Mouse (Mus musculus) liver, adult 2 months (tissue): ENCODE results near the gene Camk2b. TPM values are rescaled to one million over a fixed set of nuclear protein-coding genes. Genes with fewer than 3 reads are reported as not detected.
A peak's percentile ranks its signal among the peaks of the same experiment; 100 is the strongest.

Source experiments
- DNase-seq: peaks from one replicate; pipeline ENCODE4 v3.0.0-alpha.2; 2011; ENCODE audit warnings: low read depth, low spot score; ENCODE audit errors: extremely low read depth
- H3K27ac ChIP-seq: fragments of 200-500 bp; replicated peaks from 2 replicates; pipeline ENCODE4 v1.5.1; 2012; ENCODE audit warnings: low read depth, mild to moderate bottlenecking, control low read depth, inconsistent platforms, low read length; ENCODE audit not compliant: insufficient read depth
- H3K27me3 ChIP-seq: fragments of 200-500 bp; 2 replicates; pipeline ENCODE4 v1.6.1; 2012; ENCODE audit warnings: mild to moderate bottlenecking, moderate library complexity, low read length, inconsistent platforms; ENCODE audit not compliant: control insufficient read depth, insufficient read depth
- H3K36me3 ChIP-seq: fragments of 200-500 bp; 2 replicates; pipeline ENCODE4 v1.6.1; 2012; ENCODE audit warnings: low read length, inconsistent platforms; ENCODE audit not compliant: control insufficient read depth, insufficient read depth
- H3K4me1 ChIP-seq: fragments of 200-500 bp; 2 replicates; pipeline ENCODE4 v1.6.1; 2011; ENCODE audit warnings: low read length; ENCODE audit not compliant: control insufficient read depth, insufficient read depth
- H3K4me3 ChIP-seq: fragments of 200-500 bp; 2 replicates; pipeline ENCODE4 v1.5.1; 2011; ENCODE audit warnings: low read depth, mild to moderate bottlenecking, control low read depth, low read length, moderate library complexity; ENCODE audit not compliant: insufficient read depth
- H3K79me2 ChIP-seq: fragments of 200-500 bp; 2 replicates; pipeline ENCODE4 v1.6.1; 2012; ENCODE audit warnings: inconsistent platforms, mild to moderate bottlenecking, low read length, moderate library complexity; ENCODE audit not compliant: control insufficient read depth, insufficient read depth
- H3K9ac ChIP-seq: fragments of 200-500 bp; 2 replicates; pipeline ENCODE4 v1.6.1; 2012; ENCODE audit warnings: low read depth, mild to moderate bottlenecking, control low read depth, inconsistent platforms, low read length
- CTCF ChIP-seq: fragments of 200-500 bp; IDR thresholded peaks from 2 replicates; pipeline ENCODE4 v1.5.1; 2011; ENCODE audit warnings: low read depth, low read length, control low read depth
- POLR2A ChIP-seq: fragments of 200-500 bp; IDR thresholded peaks from 2 replicates; pipeline ENCODE4 v1.6.1; 2011; ENCODE audit warnings: low read length, control low read depth; ENCODE audit not compliant: insufficient read depth; ENCODE audit errors: extremely low read depth
- WGBS: fragments of 180-500 bp; shearing (Covaris S2); methylation state at CpG from one replicate; pipeline ENCODE4 v1.1.7; 2018; 5-methylcytosine and 5-hydroxymethylcytosine counted together
- polyA plus RNA-seq: library from polyadenylated mRNA; depleted of rRNA; stranded (reverse); fragments of >200 nt; gene quantifications from 2 replicates; pipeline ENCODE4 v1.2.3, GENCODE M21; 2012
- total RNA-seq: library from RNA; depleted of rRNA; stranded (reverse); fragments of >200 nt; gene quantifications from 2 replicates; pipeline ENCODE4 v1.2.3, GENCODE M21; 2014

Camk2b gene
- total and polyA plus RNA-seq, 2 experiments, result 8.1 to 8.5 TPM

GRCm38 (mm10) chr11:5994212-5994611, 72.0 kb downstream of the Camk2b start:
- no peaks in the 10 kb centered on the region for H3K79me2 ChIP-seq
- H3K36me3 ChIP-seq, result no peaks in the 10 kb centered on the region
- H3K4me3 ChIP-seq, result no peak overlapping the region
- H3K27me3 ChIP-seq, result no peaks in the 10 kb centered on the region
- TF ChIP-seq CTCF (no peak), POLR2A (no peak)
- DNase-seq, result no peak
- WGBS, result 95% methylated on average over 5 of the region's 5 CpGs
- no peak overlapping the region for H3K27ac ChIP-seq
- H3K9ac ChIP-seq, result no peak overlapping the region
- no peaks in the 10 kb centered on the region for H3K4me1 ChIP-seq

GRCm38 (mm10) chr11:5990910-5991309, 75.3 kb downstream of the Camk2b start:
- TF ChIP-seq CTCF (peak; percentile 80), POLR2A (no peak)
- WGBS, result 54% methylated on average over 4 of the region's 4 CpGs
- Histone ChIP-seq H3K36me3 (no peaks in the 10 kb centered on the region), H3K27ac (no peak overlapping the region), H3K27me3 (no peaks in the 10 kb centered on the region), H3K9ac (no peak overlapping the region), H3K4me1 (no peaks in the 10 kb centered on the region), H3K4me3 (no peak overlapping the region), H3K79me2 (no peaks in the 10 kb centered on the region)
- peak; percentile 27 for DNase-seq

GRCm38 (mm10) chr11:5989954-5990593, 76.1 kb downstream of the Camk2b start:
- Histone ChIP-seq H3K9ac (no peak overlapping the region), H3K36me3 (no peaks in the 10 kb centered on the region), H3K4me1 (no peaks in the 10 kb centered on the region), H3K27ac (no peak overlapping the region), H3K27me3 (no peaks in the 10 kb centered on the region), H3K79me2 (no peaks in the 10 kb centered on the region), H3K4me3 (no peak overlapping the region)
- 89% methylated on average over 16 of the region's 16 CpGs for WGBS
- no peak for DNase-seq
- TF ChIP-seq CTCF, result no peak
- no peak for TF ChIP-seq POLR2A

GRCm38 (mm10) chr11:5988126-5988525, 78.0 kb downstream of the Camk2b start:
- no peak overlapping the region for H3K9ac ChIP-seq
- no peak overlapping the region for H3K27ac ChIP-seq
- H3K79me2 ChIP-seq, result no peaks in the 10 kb centered on the region
- TF ChIP-seq CTCF, result no peak
- TF ChIP-seq POLR2A, result no peak
- WGBS, result 89% methylated on average over 10 of the region's 10 CpGs
- H3K4me3 ChIP-seq, result no peak overlapping the region
- H3K27me3 ChIP-seq, result no peaks in the 10 kb centered on the region
- H3K4me1 ChIP-seq, result no peaks in the 10 kb centered on the region
- DNase-seq, result no peak
- no peaks in the 10 kb centered on the region for H3K36me3 ChIP-seq

- H3K4me1 ChIP-seq, result no peaks in the 10 kb centered on the region
- no peaks in the 10 kb centered on the region for H3K36me3 ChIP-seq
- H3K9ac ChIP-seq, result no peak overlapping the region
- 96% methylated on average over 5 of the region's 5 CpGs for WGBS
- no peak for DNase-seq
- H3K27ac ChIP-seq, result no peak overlapping the region
- H3K4me3 ChIP-seq, result no peak overlapping the region
- TF ChIP-seq CTCF (no peak), POLR2A (no peak)
- no peaks in the 10 kb centered on the region for H3K27me3 ChIP-seq
- H3K79me2 ChIP-seq, result no peaks in the 10 kb centered on the region
Observed at GRCm38 (mm10) chr11:5983629-5984028, 82.5 kb downstream of the Camk2b start.

- DNase-seq, result no peak
- no peak overlapping the region for H3K4me3 ChIP-seq
- no peak overlapping the region for H3K9ac ChIP-seq
- no peaks in the 10 kb centered on the region for H3K79me2 ChIP-seq
- WGBS, result 88% methylated on average over 7 of the region's 7 CpGs
- TF ChIP-seq CTCF, result no peak
- TF ChIP-seq POLR2A, result no peak
- H3K27ac ChIP-seq, result no peak overlapping the region
- H3K4me1 ChIP-seq, result no peaks in the 10 kb centered on the region
- no peaks in the 10 kb centered on the region for H3K27me3 ChIP-seq
- no peaks in the 10 kb centered on the region for H3K36me3 ChIP-seq
Observed at GRCm38 (mm10) chr11:5981323-5981722, 84.8 kb downstream of the Camk2b start.
